Mouse (Mus musculus) stomach, postnatal 0 days (tissue): ENCODE measurements around the gene Por.

Source experiments
- CTCF ChIP-seq: IDR thresholded peaks from 2 replicates; pipeline ENCODE4 v1.5.1; 2016; ENCODE audit warnings: antibody characterized with exemption, low read depth, mild to moderate bottlenecking, moderate library complexity
- EP300 ChIP-seq: optimal IDR thresholded peaks from 2 replicates; pipeline ENCODE3; 2016; ENCODE audit warnings: antibody characterized with exemption

GRCm38 (mm10) chr5:135782901-135783300, 113.1 kb downstream of the Por start:
- TF ChIP-seq CTCF (no peak), EP300 (no peak)
